Mouse (Mus musculus) thymus, postnatal 25 days (tissue): ENCODE measurements around the gene Trhde.

Source experiments
- DNase-seq: peaks from one replicate; pipeline ENCODE4 v3.0.0; 2022

Trhde gene

DNA sequence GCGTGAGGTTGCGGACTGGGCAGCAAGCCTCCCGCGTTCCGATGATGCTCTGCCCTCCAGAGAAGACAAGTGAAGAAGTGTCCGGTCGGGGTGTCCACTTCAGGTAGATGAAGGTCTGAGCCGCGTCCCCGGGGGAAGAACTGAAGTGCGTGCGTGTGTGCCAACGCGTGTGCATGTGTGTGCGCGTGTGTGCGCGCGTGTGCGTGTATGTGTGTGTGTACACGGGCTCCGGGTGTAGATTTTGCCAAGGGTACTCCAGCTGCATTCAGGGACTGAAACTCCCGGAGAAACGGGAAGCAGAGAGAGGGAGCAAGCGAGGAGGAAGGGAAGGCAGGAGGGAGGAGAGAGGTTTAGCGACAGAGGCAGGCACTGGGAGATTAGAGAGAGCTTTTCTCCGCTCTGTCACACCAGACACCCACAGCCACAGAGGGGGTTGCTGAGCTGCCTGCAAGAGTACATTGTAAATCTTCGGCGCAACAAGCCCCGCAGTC lies at the start of gene Trhde:
Gene Trhde, minus strand, starts transcription at position 147 of the 491 bp plus-strand sequence.
- no peak for DNase-seq

- no peak for DNase-seq
Measured at GRCm38 (mm10) chr10:114841966-114842365, 39.9 kb upstream of the Trhde start.

DNA sequence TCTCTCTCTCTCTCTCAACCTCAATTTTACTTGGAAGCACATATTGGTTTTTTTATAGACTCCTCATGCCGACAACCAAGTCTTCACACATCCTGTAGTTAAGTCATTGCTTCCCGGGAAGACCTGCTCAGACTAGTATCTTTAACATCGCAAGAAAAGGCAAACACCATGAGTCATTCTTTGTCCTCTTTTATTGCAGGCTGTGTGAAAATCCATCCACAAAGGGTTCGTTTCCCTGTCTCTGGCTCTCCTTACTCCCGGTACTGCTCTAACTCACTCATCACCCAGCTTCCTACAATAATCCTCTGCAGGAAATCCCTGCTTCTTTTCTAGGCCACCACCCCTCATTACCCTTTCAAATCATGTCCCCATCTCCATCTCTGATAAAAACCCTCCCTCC lies 39.3 kb upstream of the Trhde start:
- DNase-seq = no peak

DNA sequence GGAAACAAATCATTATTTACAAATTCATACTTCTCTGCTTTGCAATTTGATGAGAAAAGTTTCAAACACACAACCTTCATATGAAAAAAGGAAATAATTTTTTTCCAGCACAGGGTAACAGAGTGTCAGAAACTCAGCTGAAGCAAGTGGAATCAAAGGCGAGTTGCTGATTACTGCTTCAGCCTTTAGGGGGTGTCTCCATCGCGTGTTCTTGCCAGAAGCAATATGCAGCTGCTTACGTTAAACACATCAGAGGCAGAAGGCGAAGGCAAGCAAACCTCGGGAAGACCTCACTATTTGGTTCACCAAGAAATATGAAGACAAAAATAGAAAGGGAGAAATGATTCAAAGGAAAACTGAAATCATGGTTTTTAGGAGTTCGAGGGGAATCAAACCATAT lies 29.2 kb upstream of the Trhde start:
- no peak for DNase-seq

- no peak for DNase-seq
Measured at GRCm38 (mm10) chr10:114808799-114809198, 6.7 kb upstream of the Trhde start.

DNA sequence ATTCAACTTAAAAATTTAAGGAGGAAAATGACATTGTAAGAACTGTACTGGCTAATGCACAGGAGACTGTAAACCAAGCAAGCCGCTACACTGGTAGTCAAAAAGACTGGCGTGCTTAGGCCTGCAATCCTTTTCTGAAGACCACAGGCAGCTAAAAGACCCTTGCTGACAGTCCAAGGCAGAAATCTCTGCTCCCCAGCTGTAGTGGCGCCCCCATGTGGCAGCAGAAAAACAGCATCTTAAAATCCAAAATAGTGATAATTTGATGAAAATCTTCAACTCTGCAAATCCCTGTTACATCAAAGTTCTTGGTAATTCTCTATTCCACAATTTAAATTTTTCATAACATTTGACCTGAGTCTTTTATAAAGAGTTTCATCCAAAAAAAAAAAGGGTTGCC lies 3.8 kb upstream of the Trhde start:
- no peak for DNase-seq

DNA sequence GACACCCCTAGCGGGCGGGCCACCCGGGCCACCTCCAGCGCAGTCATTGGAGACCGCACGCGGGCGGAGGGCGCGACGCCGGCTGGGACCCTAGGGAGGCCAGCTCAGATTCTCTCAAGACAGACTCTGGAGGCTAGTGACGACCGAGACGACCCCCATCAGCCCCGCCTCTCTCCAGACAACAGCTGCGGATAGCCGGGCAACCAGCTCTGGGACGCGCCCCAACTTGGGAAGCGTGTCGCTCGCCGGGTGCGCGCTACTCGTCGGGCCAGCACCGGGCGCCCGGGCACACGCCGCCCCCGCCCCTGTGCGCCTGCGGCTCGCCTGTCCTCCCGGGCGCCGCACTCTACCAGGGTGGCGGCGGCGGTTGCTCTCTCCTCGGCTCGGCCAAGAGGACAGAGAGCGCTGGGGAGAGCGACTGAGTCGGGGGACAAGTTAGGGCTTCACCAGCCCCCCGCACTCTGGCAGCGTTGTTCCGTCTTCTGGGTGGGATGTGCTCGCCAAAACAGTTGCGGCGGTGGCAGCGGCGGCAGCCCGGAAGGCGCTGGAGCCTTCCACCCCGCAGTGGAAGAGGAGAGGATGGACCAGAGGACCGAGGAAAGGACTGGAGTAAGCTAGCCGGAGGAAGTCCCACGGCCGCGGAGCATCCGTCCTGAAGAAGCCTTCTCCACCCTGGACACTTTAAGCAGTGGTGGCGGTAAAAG lies 498 bp downstream of the Trhde start:
- DNase-seq = no peak

DNA sequence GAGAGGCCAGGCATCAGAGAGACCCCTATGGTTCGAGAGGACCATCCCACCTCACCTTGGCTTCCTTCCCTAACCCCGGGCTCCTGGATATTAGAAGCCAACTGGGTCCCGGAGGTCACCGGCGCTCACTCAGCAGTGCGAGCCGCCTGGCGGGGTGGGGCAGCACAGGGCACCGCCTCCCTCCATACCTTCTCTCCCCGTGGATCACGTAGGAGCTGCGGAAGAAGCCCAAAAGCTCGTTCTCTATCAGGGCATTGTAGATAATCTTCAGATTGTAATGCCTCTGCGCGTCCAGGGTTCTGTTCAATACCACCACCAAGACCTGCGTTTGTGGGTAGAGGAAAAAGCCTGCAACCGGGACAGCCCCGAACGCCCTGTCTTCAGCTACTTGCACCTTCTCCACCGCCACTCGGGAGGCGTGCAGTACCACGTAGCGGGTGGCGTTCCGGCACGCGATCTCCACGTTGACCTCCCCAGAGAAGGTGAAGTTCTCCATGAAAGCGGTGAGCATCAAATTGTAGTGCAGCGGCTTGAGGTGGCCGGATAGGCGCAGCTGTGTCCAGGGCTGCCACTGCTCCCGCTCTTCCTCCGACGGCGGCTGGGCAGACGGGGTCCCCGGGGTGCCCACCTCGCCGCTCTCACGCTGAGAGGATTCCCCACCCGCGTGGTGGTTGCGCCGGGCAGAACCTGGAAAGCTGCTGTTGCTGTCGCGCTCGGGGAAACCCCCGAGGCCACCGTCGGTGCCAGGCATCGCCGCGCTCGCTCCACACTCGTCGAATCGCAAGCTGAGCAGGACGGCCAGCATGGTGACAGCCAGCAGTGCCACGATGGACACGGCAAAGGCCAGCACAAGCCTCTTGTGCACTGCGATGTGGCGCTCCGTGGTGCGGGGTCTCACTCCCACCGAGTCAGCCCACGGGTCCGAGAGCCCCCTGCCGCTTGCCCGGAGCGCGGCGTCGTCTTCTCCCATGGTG lies 1.5 kb downstream of the Trhde start:
- no peak for DNase-seq

DNA sequence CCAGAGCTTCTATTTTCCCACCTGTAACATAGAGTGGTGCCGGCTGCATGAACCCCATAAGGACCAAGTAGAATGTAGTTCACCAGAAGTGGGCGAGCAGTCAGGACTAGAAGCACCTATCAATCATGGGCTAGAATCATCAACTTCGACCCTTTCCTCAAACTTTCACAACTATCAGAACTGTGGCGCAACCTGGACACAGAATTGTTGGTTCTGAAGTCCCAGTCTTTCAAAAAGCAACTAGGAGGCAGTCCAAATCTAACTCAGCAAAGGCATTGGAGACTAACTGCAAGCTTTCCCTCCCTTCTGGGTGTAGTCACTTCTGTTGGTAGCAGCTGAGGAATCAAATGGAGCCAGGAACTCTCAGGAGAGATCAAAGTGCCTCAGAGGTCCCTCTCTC lies 2.6 kb downstream of the Trhde start:
- no peak for DNase-seq

DNA sequence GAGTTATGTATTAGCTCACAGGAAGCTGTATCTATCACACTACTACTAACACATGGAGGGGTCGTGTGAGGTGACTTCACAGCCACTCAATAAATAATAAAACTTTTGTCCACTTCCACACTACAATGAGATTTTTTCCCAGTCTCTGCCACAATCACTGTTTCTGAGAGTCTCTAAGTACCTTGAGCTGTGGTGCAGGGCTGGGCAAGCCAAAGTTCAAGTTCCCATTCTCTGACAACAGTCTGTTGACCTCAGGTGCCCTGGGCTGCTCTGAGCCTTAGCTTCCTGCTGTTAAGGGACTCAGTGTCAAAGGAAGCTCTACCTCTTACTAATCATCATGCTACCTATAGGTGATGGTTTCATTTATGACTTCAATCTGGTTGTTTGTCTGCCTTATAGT lies 3.3 kb downstream of the Trhde start:
- no peak for DNase-seq

GRCm38 (mm10) chr10:114798218-114798617 lies 3.9 kb downstream of the Trhde start:
- DNase-seq = no peak

DNA sequence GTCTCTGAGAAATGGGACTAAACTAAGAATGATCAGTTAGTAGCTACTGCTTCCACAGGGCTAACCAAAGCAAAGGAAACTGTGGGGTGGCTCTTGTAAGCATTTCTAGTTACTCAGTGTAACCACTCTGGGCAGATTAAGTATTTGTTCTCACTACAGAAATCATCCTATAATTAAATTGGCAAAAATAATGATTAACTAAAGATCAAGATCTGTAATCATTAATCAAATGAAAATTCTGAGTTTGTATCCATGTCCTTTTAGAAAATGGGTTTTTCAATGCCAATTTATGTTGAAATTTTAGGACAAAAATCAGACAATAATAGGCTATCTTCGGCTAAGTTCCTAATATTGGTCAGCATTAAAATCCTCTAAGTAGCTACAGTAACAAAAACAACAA lies 4.4 kb downstream of the Trhde start:
- no peak for DNase-seq

DNA sequence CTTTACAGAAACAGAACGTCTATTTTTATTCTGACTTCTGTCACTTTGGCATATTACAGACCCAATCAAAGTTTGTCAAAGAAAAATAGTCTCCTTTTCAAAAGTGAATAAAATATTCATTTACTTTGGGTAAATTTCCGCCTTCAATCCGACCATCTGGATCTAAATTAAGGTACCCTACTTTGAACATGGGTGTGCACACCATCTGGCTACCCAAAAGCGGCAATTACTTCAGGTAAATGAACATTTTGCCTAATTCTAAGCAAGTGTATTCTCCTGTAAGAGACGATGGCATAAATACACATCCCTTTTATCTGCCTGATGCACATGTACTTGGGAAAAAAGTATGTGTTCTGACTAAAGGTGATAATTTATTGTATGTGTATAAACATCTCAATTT lies 5.2 kb downstream of the Trhde start:
- DNase-seq = no peak

- DNase-seq = no peak
Measured at GRCm38 (mm10) chr10:114794214-114794613, 7.9 kb downstream of the Trhde start.

DNA sequence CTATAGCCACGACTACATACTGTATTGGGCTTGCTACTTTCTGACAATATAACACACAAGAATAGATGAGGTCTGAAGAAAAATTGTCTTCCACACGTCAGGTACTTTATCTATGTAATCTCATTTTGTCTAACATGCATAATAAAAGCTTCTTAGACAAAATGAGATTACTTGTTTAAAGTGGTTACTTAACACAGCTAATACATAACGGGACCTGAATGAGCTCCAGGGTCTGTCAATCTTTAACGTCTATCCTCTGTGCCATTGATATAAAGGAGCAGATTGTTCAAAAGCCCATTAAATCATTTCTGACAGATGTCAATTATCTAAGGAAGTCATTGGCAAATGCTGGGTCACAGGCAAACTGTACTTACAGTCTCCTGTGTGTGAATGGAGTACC lies 36.2 kb downstream of the Trhde start:
- DNase-seq = no peak

DNA sequence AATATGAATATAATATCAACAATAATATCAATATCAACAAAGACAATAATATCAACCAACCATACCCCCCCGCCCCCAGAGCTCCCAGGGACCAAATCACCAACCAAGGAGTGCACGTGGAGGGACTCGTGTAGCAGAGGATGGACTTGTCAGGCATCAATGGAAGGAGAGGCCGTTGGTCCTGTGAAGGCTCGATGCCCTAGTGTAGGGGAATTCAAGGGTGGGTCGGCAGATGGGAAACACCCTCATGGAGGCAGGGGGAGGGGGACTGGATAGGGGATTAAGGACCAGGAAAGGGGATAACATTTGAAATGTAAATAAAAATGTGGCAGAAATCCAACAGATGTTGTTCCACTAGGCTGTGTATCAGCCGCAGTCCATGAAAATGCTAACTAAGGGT lies 40.0 kb downstream of the Trhde start:
- DNase-seq = no peak

- DNase-seq = no peak
Measured at GRCm38 (mm10) chr10:114759240-114759639, 42.9 kb downstream of the Trhde start.

DNA sequence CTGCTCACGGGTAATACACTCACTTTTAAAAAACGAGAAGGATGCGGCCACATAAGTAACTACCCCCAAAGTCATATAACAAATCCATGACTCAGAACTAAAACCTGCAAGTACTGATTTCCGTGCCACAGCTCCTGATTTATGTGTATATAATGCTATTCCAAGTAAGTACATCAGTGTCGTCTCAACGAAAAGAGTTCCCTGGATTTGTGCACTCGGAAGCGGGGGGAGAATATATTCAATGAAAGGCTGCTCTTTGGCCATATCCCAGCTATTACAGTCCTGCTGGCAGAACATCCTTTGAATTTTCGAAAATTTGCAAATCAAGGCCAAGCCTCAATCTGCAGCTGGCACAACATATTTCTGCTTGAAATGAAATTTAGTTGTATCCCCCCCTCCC lies 43.5 kb downstream of the Trhde start:
- DNase-seq = no peak

GRCm38 (mm10) chr10:114742755-114743705 lies 59.1 kb downstream of the Trhde start:
- DNase-seq = no peak

- no peak for DNase-seq
Measured at GRCm38 (mm10) chr10:114739916-114740315, 62.2 kb downstream of the Trhde start.

GRCm38 (mm10) chr10:114737581-114737980 lies 64.5 kb downstream of the Trhde start:
- no peak for DNase-seq

DNA sequence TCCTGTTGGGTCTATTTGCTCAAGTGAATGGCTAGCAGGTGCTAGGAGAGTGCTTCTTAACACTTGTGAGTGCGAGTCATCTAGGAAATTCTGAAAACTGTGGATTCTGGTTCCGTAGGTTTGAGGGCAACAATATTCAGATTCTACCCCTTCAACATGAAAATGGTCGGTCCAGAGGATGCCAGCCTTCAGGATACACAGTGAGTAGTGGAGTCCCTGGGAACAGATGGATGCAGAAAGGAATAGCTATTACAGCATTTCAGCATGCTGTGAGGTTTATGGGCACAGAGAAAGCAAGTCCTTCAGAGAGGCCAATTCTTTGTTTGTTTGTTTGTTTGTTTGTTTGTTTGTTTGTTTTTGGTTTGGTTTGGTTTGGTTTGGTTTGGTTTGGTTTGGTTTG lies 65.7 kb downstream of the Trhde start:
- DNase-seq = no peak

DNA sequence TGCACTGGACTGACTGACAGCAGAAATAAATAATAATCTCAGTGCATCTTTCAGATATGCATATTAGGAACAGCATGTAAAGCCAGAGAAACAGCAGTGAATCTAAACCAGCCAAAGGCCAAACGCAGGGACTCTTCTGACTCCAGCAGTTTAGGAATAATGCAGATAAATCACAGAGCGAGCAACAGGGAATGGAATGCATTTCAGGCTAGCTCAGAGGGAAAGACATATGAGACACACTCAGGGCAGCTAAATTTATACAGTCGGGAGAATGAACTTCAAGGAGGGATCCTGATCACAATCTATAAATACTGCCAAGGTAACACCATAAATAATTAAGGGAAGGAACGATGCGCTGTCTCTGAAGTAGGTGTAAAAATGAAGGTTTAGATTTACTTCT lies 66.4 kb downstream of the Trhde start:
- no peak for DNase-seq
